Mouse (Mus musculus): ENCODE results near the gene Tbc1d16.

Tbc1d16 gene

DNA sequence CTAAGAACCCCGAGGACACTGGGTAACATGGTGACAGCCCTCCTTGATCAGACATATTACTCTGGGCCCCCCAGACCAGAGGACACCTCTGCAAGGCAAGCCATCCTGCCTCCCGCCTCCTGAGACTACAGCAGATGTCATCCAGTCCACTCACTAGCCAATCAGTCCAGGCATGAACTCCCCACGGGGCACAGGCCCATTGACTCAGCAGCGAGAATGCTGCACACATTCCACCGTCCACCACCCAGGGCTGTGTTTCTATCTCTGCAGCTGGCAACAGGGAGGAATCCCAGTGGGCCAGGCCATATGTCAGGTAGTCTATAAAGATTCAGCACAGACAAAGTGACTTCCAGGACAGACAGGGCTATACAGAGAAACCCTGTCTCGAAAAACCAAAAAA lies 20.3 kb downstream of the Tbc1d16 start:
- no peak for DNase-seq (ENCODE audit: low spot score)

DNA sequence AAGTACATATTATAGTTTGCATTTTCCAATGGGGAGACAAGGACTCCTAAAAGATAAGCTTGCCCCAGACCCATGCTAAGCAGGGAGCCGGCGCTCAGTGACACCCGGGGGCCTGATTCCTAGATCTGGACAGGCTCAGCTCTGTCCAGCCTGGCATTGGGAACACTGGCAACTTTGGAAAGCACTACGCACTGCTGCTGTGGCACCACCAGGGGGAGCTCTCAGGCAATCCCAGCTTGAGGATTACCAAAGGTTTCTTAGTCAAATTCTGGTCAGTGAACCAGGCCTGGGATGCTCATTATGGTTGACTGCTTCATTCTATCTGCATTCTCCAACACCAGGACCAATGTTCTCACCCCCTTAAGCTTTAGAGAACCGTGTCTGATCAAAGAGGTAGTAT lies 21.7 kb downstream of the Tbc1d16 start:
- no peak for DNase-seq (ENCODE audit: low spot score)

DNA sequence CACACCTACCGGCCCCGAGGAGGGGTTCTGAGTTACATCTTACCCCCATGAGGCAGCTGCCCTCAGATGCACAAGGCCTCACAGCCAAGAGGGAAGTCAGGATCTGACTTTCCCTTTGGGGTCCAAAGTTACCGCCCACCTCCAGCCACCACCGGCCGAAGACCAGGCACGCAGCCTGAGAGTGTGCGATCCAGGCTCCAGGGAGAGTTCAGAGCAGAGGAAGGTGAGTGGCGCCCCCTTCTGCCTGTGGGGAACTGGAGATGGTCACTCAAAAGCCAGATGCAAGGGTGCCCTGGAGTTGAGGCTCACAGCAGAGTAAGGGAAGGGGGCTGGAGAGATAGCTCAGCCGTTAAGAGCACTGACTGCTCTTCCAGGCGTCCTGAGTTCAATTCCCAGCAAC lies 22.6 kb downstream of the Tbc1d16 start:
- DNase-seq (ENCODE audit: low spot score), result no peak

DNA sequence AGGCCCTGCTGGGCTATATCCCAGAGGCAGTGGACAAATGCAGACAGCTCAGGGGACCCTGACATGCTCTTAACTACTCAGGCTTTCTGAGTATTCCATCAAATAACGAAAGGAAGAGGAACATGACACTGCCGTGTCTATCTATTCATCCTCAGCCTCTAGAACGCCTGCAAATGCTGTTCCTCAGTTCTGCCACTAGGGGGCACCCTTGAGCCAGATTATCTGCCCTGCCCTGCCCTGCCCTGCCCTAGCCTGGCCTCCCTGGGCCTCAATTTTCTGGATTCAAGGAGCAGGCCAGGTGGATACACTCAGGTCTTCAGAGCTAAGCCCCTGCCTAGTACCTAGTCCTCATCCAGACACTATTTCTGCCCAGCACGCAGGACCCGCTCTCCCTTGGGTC lies 24.9 kb downstream of the Tbc1d16 start:
- no peak for DNase-seq (ENCODE audit: low spot score)

DNA sequence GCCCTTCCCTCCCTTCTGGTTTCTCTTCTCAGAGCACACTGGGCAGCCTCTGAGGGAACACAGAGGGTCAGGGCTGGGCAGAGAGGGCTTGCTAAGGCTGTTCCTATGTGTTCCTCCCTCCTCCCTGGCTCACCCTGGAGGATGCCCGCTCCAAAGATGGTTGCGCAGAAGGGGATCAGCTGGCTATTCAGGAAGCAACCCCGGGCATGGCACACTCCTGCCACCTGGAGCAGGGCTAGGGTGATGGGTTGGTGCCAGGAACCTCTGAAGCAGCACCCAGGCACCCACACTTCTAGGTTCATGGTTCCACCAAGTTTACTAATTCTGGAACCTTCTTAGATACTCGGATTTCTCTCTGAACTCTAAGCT lies 29.1 kb downstream of the Tbc1d16 start:
- no peak for DNase-seq (ENCODE audit: low spot score)

DNA sequence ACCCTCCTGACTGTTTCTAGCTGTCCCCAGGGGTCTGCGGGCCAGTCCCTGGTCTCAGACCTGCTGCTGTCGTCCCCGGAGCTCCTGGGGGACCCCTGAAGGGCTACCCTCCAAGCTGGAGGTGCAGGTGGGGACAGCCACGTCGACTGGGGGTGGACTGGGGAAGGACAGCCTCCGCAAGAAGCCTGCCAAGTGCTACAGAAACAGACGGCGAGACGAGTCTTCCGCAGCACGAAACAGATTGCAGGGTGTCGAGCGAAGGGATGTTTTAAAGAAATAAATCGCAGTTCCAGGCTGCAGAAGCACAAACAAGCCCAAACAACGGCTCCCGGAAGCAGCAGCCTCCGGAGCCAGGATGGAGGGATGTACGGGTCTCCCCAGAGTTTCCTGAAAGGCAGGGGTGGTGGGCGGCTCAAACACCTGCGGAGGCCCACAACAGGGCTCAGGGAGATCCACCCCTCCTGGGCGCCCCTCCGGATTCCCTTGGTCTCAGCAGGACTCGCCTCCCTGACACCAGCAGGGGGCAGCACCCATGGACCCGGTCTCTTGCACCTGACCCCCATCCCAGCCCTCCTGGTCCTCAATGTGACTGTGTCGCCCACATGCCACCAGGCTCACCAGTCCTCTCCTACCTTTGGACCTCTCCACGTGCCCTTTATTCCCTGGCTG lies 29.6 kb downstream of the Tbc1d16 start:
- DNase-seq (ENCODE audit: low spot score), result no peak

DNA sequence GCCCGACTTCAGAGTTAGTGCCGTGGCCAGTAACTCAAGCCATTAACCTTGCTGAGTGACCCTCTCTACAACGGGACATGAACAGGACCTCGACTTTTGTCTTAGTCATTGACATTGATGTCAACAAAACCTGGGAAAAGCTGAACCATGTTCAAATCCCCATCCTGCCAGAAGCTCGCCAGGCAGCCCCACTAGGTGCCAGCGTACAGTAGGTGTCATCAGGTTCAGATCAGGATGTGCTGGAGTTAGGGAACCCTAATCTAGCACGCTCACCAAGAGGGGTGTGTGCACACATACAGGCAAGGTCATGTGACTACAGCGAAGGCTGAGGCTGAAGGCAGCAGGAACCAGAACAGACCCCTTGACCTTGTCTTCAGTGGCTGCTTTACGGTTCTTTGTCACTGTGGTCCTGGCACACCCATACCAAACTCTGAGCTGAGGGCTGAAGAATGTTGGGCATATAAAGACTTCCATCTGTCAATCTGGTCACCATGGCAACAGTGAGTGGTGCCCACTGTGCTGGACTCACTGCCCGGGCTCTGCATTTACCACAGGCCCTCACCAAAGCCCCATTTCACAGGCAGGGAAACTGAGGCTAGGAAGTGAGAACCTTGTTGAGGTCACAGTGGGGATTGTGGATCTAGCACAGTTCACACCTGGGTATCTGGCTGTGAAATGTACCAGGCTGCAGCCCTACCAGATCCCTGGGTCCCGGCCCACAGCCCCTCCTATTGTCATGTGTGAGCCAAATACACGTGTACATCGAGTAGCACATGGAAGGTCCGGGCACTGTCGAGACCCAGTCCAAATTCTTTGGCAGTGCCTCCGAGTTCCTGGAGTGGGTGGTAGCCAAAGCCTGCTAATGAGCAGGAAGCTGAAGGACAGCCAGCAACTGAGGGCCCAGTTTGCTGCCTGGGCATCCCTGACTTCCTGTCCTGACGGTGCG lies 30.4 kb downstream of the Tbc1d16 start:
- DNase-seq (ENCODE audit: low spot score), result no peak

DNA sequence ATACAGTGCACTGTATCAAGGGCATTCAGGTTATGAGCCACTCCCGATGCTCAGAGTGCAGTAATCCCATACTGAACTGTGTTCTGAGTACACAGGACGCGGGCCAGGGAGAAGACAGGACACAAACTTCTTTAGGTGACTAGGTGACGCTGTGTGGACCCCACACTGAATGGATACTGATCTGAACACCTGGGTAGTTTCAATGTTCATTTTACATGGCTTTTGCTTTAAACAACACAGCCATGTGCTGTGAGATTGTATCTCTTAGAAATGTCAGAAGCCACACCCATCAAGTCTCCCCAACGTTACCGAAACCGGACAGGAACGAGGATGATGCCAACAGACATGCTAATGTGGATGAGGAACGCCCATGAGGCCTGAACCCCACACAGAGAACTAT lies 35.7 kb downstream of the Tbc1d16 start:
- no peak for DNase-seq (ENCODE audit: low spot score)

DNA sequence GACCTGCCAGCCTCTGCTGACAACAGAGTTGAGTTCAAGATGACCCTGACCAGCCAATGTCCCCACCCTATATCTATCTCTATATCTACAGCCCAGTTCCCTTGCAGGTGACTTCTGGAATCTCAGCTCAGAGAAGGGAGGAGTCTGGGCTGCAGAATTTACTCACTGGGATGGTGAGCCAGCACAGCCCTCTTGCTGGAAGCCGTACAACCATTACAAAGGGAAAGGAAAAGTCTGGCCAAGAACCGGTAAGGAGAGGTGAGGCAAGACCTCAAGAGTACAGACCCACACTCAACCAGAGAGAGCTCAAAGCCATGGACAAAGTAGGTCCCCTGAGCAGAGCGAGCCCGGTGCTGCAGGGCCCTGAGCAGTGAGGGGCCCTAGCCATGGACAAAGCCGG lies 36.1 kb downstream of the Tbc1d16 start:
- no peak for DNase-seq (ENCODE audit: low spot score)

DNA sequence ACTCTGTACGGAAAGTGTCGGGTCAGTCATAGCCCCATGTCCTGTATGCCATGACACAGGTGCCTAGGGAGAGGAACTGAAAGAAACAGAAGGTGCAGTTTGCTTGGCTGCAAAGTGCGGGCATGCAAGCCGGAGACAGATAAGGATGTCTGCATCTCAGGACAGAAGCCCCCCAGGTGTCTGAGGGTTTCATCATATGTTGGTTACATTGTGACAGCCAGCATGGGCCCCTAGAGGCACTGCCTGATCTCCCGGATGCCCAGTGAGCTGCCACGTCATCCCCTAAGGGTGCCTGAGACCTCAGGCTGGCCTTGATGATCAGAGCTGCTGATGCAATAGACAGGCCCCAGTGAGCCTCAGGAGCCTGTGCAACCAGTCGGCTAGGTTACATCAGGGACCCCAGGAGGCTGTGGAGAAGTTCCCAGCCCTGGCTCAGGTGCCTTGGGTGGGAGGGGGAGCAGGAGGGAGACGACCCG lies 36.7 kb downstream of the Tbc1d16 start:
- no peak for DNase-seq (ENCODE audit: low spot score)

DNA sequence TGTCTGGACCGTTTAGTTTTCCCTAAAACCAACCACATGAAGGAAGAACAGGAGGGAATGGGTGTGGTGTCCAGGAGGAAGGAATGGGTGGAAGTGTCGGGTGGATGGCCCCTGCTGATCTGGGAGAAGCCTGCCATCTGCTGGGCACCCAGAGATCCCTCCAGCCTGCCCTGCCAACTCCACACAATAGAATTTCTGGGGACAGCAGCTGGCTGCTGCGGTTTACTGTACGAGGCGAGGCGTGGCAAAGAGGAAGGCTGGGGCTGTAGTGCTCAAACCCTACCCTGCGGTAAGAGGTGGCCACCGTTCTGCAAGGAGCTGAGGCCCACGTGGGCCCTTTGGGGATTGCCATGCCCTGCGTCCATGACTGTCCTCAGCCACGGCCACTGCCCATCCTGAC lies 37.8 kb downstream of the Tbc1d16 start:
- peak; percentile 33 for DNase-seq (ENCODE audit: low spot score)

DNA sequence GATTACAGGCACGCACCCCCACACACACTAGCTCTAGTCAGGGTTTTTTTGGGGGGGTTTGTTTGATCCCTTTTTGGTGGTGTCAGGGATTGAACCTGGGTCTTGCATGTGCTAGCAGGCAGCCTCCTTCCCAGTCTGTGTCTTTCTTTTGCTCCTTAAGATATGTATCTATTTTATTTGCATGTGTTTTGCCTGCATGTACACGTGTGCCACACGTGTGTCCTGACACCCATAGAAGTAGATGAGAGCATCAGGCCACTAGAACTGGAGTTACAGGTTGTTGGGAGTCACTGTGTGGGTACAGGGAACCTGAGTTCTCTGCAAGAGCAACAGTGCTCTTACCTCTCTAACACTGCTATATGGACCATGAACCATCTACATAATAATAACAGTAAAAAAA lies 39.0 kb downstream of the Tbc1d16 start:
- DNase-seq (ENCODE audit: low spot score), result no peak

DNA sequence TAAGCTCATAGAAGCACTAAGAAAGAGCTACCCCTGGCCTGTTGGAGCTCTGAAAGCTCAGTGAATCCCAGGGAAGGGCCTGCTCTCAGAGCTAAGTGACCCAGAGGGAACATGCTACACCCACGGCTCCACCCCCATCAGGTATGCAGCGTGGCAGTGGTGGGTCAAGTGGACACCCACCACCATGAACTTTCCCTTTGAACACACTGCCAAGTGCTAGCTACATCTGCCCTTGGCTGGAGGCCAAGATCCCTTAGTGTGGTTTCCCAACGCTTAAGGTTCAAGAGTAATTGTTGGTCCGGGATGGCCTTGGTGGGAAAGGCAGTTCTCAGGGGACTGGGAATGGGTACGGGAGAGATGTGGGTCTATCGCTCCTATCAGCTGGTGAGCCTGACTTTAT lies 39.9 kb downstream of the Tbc1d16 start:
- DNase-seq (ENCODE audit: low spot score), result no peak

DNA sequence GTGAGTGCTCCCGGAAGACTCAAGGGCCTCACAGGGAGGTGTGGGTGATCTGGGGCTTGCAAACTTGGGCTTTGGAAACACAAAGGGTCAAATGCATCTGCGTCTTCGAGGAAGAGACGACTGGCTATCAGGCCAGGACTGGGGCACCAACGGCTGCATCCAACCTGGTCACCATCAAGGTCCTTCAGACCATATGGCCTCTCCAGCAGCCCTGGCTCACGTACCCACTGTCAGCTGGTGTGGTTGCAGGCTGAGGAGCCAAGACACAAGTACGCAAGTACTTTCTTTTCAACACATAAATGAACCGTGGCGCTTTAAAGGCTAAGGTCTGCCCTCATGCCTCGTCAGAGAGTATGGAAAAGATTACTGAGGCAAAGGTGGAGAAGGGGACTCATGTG lies 40.5 kb downstream of the Tbc1d16 start:
- no peak for DNase-seq (ENCODE audit: low spot score)

DNA sequence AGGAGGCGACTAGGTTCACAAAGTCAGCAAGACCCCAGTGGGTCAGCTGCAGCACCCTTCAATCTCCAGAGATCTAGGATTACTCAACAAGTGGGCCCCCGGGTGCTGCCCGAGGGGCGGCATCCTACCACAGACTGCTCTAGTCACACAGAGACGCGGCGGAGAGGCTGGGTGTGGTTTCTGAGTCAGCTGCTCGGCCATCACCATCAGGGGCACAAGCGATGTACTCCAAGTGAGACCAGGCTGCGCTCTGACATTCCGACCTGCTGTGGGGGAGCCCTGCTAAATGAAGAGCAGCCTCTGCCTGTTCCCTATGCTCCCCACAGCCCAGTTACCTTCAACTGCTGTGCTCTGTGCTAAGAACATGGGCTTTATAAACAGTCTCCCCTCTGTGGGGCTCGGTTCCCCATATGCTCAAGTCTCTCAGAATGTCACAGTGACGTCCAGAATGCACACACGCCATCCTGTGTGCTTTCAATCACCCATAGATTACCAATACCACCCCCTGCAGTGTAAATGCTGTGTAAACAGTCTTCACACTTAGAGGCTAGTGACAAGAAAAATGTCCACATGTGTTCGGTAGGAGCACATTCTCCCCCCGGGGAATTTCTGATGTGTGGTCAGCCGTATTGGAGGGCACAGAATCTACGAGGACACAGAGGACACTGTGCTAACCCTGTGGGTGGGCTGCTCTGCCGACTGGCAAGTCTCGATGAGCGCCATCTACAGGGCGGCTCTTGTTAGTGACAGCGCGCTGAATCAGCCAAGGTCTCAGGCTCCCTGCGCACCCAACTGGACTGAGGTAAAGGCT lies 41.1 kb downstream of the Tbc1d16 start:
- DNase-seq (ENCODE audit: low spot score), result peak; percentile 34

DNA sequence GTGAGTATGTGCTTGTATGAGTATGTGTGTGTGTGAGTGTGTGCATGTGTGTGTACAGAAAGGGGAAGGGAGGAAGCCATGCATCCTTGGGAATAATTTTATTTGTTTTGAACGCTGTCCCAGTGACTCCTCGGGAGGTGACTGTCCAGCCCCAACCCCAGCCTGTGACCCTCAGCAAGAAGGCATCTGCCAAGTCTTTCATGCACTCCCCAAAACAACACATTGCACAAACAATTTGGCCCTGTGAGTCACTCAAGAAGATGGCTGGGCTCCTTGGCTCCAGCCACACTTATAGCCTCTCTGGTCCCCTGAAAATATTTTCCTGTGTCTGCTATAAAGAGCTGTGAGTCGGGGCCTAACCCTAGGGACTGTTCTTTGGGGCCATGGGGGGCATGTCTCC lies 41.9 kb downstream of the Tbc1d16 start:
- no peak for DNase-seq (ENCODE audit: low spot score)

DNA sequence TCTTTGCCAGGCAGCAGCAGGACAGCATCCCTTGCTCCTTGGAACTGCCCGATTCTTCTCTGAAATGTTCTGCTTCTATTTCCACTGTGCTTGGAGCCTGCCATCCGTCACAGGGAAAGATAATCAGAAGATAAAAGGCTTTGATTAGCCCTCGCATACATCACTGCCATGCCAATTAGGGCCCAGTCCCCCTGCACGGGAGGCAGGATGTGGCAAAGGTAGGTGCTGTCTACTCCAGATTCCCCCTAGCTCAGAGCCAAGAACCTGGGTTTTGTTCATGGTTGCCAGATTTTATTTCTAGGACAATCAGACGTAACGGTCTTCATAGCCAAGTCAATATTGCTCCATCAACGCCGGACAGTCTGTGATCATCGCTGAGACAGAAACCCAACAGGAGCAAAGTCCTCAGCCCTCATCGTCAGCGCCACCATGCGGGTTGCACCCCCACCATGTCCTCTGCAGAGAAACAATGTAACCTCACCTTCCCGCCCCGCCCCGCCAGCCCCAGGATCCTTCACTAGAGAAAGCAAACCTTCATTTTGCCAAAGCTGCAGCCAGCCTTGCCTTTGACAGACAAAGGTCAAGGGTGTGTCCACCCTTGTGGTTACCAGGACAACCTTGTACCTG lies 44.5 kb downstream of the Tbc1d16 start:
- peak; percentile 56 for DNase-seq (ENCODE audit: low spot score)

DNA sequence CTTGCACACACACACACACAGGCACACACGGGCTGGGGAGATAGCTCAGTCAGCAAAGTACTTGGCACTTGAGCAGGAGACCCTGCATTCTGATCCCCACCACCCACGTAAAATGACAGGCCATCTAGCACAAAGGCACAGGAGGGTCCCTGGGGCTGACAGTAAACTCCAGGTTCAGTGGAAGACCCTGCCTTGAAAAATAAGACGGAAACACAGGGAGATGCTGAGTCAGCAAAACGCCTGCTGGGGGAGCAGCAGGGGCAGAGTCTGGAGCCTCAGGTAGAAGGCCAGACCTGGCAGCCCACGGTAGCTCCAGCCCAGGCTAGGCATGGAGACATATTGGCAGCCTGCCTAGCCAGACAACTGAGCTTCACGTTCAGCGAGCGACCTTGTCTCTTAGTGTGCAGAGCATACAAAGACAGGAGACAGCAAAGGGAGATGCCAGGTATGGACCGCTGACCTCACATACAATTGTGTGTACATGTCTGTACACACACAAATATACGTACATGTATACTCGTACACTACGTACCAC lies 46.4 kb downstream of the Tbc1d16 start:
- DNase-seq (ENCODE audit: low spot score), result no peak

DNA sequence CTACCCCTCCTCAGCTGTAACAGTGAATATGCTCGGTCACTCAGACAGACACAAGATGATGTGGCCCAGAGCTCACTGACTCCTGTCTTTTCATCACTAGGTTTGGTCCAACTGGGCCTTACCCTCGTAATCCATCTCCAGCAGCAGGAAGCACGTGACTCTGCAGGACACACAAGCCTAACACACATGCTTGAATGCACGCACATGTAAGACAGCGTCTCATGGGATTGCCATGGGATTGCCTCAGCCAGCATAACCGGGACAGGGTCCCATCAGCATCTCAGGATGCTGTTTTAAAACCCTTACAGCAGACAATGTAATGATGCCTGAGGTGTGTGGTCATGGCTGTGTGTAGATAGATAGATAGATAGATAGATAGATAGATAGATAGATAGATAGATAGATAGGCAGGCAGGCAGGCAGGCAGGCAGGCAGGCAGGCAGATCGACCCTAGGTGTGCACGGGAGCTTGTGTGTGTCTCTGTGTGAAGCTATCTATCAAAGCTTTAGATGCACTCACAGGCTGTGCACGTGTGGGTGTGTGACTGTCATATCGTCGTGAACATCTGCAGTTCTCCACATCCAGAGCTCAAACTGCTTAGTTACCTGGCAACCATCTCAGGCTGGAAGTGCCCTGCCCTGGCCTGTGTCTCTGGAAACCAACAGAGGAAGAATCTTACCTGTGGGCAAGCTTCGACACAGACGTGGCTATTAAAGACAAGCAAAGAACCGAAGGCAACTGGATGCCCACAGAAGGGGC lies 47.3 kb downstream of the Tbc1d16 start:
- DNase-seq (ENCODE audit: low spot score), result no peak

DNA sequence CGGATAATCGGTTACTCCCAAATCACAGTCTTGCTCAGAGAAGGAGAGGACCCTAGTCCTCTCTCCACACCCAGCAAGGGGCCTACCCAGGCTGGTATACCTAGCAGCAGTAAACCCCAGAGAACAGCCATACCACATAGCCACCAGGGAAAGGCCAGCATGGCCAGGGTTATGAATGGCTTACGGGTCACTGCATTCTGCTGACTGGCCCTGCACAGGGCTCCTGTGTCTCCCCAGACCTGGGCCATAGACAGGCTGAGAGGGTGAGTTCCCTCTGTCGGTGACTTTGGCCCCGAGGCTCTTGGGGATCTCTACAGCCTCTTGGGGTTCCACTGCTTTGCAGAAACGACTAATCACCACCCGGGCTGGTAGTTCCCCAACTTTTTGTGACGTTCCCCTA lies 50.0 kb downstream of the Tbc1d16 start:
- no peak for DNase-seq (ENCODE audit: low spot score)

All from yolk sac, embryonic 10.5 days (tissue).